Mouse (Mus musculus) layer of hippocampus, adult 2 months (tissue): ENCODE data around the gene Slc22a4. TPM values are rescaled to one million over a fixed set of nuclear protein-coding genes. Genes with fewer than 3 reads are reported as not detected.

Source experiments
- DNase-seq, 2 experiments: peaks; one replicate each; pipeline ENCODE4 v3.0.0; 2022; ENCODE audit warnings: low spot score in 2 of 2
- H3K27ac ChIP-seq: fragments of 200-600 bp; 2 replicates; pipeline ENCODE4 v1.8.1; 2022
- H3K4me3 ChIP-seq: fragments of 200-600 bp; 2 replicates; pipeline ENCODE4 v1.8.1; 2022; ENCODE audit warnings: mild to moderate bottlenecking
- CTCF ChIP-seq: fragments of 200-600 bp; conservative IDR thresholded peaks from 2 replicates; pipeline ENCODE4 v1.8.1; 2022; ENCODE audit warnings: antibody characterized with exemption, mild to moderate bottlenecking, moderate library complexity
- long read RNA-seq, 2 experiments: library from polyadenylated mRNA; stranded (forward); transcript quantifications; one replicate each; pipeline ENCODE4 v2.0.0; 2021; ENCODE audit warnings: borderline mapping rate in 2 of 2
- total RNA-seq, 2 experiments: library from RNA; stranded (reverse); gene quantifications; 2 replicates each; pipeline ENCODE4 v1.2.3; 2021

Gene Slc22a4
- total RNA-seq = 1 to 10 TPM; 5.9 to 6.9 TPM
- long read RNA-seq, experiment 1, transcript Slc22a4-201 (10 exons, 2,263 nt) = major isoform, 5 of 8 reads
- long read RNA-seq, experiment 1, partial matches to known transcripts = 0 of 8 reads
- long read RNA-seq, experiment 1, other reads (novel, unspliced or antisense) = 3 of 8 reads
- long read RNA-seq, experiment 2, partial matches to known transcripts = 0 of 5 reads
- long read RNA-seq, experiment 2, other reads (novel, unspliced or antisense) = 1 of 5 reads

DNA sequence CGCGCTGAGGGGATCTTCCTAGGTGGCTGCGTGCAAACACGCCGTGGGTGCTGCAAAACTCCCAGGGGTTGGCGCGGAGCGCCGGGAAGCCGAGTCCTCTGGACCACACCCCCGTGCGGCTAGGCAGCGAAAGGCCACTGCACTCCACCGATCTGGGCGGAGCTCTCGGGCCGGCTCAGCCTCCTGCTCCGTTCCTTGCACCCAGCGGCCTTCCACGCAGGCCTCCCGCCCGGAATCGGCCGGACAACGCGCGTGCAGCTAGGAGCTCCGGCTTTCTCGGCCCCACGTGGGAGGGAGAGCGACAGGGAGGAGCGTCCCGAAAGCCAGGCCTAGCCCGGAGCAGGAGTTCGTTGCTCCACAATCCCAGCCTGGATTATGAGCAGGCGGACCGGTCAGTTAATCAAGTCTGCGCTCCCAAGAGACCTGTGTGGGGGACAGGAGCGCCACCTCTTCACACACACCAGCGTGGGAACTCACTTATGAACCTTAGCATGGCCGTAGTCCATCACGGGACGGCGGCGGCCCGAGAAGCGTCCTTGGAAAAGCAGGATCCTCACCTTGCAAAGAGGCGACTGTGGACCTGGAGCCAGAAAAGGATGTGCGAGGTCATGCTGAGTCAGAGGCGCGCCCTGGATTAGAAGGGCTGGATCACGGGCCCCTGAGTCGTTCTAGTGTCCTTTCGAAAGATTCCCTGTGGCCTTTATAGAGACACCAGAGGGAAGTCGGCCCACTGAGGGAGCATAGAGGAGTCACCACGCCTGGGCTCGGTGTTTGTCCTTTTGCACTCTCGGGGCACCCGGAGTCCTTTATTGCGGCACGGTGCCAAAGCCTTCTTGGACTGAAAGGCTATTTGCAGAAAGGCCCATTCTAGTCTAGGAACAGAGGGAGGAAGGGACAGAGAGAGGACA, at the start of gene Slc22a4:
Slc22a4 (minus strand) TSS at position 47 of the 908 bp plus-strand sequence.
- peak; percentile 62 for TF ChIP-seq CTCF
- DNase-seq = peak; percentile 56 to 58
- H3K27ac ChIP-seq = peak within 1 kb of the TSS; percentile 49
- peak within 1 kb of the TSS; percentile 65 for H3K4me3 ChIP-seq

DNA sequence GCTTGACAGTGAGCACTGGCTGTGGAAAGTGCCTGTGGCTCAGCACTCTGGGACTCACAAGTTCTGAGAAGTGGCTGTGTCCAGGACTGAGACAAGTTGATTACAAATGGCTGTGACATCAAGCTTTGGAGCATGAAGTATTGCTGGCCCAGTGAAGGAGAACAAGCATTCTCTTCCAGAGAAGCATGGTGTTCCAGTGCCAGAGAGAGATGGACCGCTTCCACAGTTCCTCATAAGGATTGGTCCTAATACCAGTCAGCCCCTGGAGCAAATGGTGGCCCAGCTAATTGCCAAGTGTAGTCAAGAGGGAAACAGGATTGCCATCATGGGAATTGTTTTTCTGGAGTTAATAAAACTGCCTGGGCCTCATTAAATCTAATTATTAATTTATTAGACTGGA, 48.2 kb upstream of the Slc22a4 start:
- H3K27ac ChIP-seq = no peak overlapping the region
- H3K4me3 ChIP-seq = no peak overlapping the region
- DNase-seq = no peak
- no peak for TF ChIP-seq CTCF

DNA sequence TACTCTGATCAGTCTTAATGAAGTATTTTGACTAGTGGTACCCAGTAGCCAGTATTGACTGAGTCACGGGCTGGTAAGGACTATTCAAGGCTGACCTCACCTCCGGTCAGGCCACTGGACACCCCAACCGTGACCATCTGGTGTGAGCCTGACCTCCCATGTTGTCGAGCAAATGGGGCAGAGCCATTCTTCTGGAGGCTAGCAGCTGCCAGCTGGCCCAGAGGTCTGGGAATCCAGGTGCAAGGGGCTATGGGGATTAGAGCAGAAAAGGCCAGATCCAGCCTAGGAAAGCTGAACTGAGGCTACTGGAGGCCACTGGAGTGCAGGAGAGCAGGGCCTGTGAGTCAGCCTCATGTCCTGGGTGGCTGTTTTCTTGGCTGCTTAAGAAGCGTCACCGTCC, 47.5 kb upstream of the Slc22a4 start:
- no peak overlapping the region for H3K4me3 ChIP-seq
- H3K27ac ChIP-seq = no peak overlapping the region
- DNase-seq = no peak
- no peak for TF ChIP-seq CTCF

DNA sequence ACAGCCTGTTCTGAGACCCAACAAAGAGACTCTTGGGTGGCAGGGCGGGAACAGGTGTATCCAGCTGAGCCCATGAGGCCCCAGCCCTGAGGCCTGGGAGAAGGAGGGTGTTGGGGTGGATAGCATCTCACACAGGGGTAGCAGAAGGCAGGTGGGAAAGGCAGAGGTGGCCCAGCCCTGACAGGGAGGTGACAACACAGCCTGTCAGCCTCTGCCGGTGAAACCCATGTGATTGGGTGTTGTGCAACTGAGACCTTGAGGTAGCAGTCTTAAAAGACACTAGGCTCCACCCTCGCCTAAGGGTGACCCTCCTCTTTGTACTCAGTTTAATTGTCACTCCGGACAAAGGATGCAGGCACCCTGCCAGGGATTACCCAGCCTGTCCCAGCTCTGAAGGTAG, 45.4 kb upstream of the Slc22a4 start:
- no peak for TF ChIP-seq CTCF
- DNase-seq = no peak
- H3K27ac ChIP-seq = no peak overlapping the region
- H3K4me3 ChIP-seq = no peak overlapping the region

DNA sequence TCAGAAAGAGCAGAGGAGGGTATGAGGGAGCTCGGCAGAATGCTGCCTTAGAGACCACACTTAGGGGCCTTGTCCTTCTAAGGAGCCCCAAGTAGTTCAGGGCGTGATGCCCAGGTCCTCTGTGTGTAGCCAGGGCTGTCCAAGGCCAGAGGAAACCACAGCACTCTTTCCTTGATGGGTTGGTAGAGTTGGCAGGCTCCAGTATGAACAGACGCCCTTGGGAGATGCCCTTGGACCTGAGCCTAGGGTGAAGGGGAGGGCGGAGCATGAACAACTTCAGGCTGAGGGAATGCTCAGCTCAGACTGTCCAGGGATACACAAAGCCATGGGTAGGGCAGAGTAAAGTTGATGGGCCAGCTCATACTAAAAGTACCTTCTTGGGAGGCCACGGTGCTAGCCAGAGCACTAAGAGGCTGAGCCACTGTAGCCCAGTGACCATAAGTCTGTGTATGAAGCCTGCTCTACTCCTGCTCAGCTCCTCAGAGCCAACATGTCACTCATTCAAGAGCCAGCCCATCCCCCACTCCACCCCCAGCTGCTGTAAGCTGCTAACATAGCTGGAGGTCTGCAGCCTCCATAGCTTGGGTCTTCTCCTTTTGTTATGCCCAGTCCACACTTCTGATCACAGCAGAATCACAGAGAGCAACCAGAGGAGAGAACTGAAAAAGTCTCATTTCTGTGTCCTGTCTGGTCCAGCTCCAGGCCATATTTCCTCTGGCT, 44.0 kb upstream of the Slc22a4 start:
- H3K27ac ChIP-seq = no peak overlapping the region
- no peak for DNase-seq
- no peak for TF ChIP-seq CTCF
- H3K4me3 ChIP-seq = no peak overlapping the region

DNA sequence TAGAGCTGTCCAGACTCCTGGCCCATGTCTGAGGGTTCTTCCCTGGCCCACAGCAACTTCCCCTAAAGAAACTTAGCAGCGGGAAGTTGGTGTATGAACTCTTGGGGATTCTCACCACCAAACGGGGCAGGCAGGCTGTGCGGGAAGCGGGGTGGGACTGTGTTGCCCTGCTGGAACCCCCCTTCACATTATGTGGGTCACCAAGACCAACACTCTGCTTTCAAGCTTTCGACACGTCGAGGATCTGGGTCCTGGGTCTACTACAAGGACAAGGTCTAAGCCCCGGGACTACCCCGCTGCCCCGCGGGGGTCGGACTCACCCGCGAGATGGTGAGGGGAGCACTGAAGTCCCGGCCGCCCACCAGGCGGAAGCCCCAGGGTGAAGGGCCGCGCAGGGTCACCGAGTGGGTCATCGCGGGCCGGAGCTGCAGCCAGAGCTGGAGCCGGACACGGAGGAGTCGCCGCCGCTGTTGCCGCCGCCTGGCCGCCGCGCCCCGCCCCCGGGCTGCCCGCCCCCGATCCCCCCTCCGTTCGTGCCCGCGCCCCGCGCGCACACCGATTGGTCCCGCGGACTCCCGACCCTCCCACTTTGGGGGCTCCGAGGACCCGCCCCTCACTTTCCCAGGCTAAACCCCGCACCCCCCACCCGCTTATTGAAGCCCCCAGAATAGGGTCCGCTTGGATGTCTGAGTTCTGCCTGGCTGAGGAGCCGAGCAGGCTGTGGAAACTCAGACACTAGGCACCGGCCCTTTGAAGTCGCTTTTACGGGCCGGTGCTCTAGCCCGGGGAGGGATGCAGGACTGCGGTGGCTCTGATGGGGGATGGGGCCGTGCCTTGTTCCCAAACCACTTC, 40.9 kb upstream of the Slc22a4 start, which contains the start of gene Pdlim4:
Pdlim4 (minus strand) TSS at position 495 of the 852 bp plus-strand sequence.
- TF ChIP-seq CTCF = no peak
- Histone ChIP-seq H3K4me3 (peak within 1 kb of the TSS; percentile 53), H3K27ac (peak within 1 kb of the TSS; percentile 78)
- DNase-seq = no peak

DNA sequence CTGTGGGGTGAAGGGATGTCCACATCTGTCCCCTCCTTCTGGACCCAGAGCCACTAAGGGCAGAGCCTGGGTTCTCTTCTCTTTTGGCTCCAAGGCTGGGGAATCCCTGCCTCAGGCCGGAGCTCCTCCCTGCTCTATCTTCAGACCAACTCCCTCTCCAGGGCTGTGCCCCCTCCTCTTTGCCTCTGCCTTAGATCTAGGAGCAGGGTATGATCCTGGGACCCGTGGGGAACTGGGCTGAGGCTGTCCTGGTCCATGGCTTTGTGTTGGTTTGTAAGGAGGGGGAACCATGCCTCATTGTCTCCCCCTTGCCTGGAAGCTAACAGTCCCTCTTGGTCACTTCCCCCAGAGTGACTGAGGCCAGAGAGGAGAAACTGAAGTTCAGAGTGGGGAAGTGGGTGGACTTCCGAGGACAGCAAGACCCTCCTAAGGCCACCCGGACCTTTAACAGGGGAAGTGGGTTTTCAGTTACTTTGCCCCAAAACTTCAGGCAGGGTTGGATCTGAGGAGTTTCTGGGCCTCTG, 40.2 kb upstream of the Slc22a4 start:
- no peak for DNase-seq
- peak overlapping the region; percentile 78 for H3K27ac ChIP-seq
- no peak for TF ChIP-seq CTCF
- peak overlapping the region; percentile 53 for H3K4me3 ChIP-seq

DNA sequence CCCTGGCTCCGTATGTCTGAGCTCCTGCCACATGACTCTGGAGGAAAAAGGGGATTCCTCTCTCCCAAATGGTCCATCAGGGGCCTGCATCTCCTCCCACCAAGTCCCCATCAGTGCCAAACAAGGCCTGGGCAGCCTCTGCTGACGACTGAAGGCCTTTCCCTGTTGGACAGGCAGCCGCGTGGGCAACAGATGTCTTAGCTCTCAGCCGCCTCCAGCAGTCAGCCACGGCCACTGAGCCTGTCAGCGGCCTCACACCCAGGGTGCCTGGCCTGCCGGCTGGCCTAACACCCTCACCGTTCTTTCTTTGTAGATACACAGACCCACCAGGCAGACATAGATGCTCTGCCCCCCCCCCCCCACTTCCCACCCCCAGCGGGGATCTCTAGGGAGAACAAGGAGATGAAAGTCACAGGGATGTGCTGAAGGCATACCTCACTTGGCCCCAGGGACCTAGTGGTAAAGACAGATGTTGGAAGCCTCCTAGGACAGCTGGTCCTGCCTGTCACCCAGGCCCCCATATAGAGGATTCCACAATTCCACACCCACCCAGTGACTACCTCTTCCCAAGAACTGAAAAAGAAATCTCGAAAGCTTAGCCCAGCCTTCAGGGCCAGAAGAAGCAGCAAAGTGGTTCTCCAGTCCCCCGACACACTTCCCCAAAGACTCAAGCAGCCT, 39.6 kb upstream of the Slc22a4 start:
- no peak for TF ChIP-seq CTCF
- peak overlapping the region; percentile 78; the same call in 1 of the 2 replicates for H3K27ac ChIP-seq
- H3K4me3 ChIP-seq = peak overlapping the region; percentile 53; the same call in 1 of the 2 replicates
- no peak for DNase-seq

DNA sequence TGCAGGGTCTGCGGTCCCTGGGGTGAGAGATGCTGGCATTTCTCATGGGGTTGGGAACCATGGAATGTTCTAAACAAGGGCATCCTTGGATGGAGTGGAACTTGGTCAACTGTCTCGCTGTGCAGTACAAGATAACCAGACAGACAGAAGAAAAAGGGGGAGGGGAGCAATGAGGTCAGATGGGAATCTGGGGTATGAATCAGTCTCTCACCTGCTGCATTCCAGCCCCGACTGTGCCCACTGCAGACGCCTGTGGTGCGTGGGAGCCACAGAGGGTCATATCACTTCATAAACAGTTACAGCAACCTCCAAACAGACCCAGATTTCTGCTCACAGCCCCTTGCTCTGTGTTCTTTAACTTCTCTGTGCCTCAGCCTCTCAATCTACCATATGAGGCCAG, 38.5 kb upstream of the Slc22a4 start:
- no peak for TF ChIP-seq CTCF
- Histone ChIP-seq H3K4me3 (no peak overlapping the region), H3K27ac (no peak overlapping the region)
- no peak for DNase-seq

DNA sequence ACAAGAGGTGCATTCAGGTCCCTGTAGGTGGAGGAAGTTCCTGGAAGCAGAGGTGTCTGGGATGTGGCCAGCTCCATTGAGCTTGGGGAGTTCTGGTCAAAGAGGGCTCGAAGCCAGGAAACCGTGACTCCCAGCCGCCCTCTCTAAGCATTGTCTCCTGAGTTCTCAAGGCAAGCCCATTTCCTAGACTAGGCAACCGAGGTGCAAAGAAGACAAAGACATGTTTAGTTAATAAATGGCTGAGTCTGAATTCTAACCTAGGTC, 38.0 kb upstream of the Slc22a4 start:
- Histone ChIP-seq H3K27ac (no peak overlapping the region), H3K4me3 (no peak overlapping the region)
- DNase-seq = no peak
- TF ChIP-seq CTCF = no peak

DNA sequence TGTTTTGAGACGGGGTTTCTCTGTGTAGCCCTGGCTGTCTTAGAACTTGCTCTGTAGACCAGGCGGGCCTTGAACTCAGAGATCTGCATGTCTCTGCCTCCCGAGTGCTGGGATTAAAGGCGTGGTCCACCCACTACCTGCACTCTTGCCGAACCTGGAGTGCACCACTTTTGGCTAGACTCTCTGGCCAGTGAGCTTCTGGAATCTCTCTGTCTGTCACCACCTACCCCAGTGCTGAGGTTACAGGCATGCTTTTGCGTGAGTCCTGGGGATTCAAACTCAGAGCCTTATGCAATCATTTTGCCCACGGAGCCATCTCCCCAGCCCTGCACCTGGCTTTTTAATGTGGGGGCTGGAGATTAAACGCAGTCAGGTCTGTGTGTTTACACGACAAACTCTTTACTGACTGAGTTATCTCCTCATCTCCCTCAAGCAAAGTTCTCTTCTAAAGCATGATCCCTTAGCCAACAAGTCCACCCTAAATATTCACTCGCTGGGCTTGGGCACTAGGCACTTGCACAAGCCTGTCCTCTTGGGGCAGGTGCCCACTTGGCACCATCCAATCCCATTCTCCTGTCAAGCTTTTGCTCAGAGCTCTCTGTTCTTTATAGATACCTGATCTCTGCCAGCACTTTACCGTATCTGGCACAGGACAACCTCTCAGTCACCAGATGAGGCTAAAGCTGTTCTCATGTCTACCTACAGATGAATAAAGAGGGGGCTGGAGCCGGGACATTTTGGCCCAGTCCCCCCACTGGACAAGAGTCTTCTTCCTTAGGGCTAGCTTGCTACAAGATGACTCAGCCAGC, 37.4 kb upstream of the Slc22a4 start:
- no peak overlapping the region for H3K4me3 ChIP-seq
- TF ChIP-seq CTCF = no peak
- no peak for DNase-seq
- no peak overlapping the region for H3K27ac ChIP-seq
